Mouse (Mus musculus) embryonic fibroblast, embryonic 13.5 days (primary cell): ENCODE measurements around the gene Ppp3ca.

ENCODE experiments used
- CTCF ChIP-seq: IDR thresholded peaks from 2 replicates; pipeline ENCODE4 v1.5.1; 2011; ENCODE audit warnings: mild to moderate bottlenecking, control low read depth, low read length, moderate library complexity, borderline replicate concordance; ENCODE audit not compliant: insufficient read depth
- POLR2A ChIP-seq: IDR thresholded peaks from 2 replicates; pipeline ENCODE4 v1.6.1; 2011; ENCODE audit warnings: low read depth, mild to moderate bottlenecking, control low read depth, low read length, moderate library complexity

GRCm38 (mm10) chr3:136669231-136670109 lies 454 bp upstream of the Ppp3ca start:
- TF ChIP-seq CTCF: no peak
- TF ChIP-seq POLR2A: peak; percentile 89
